Mouse (Mus musculus) cerebellum, adult 2 months (tissue): Measurements from ENCODE around the gene Tnfrsf14. TPM values are rescaled to one million over a fixed set of nuclear protein-coding genes. Genes with fewer than 3 reads are reported as not detected.

Experiments
- DNase-seq, 2 experiments: peaks; one replicate each; pipeline ENCODE4 v3.0.0; 2021
- H3K27ac ChIP-seq: fragments of 200-500 bp; 2 replicates; pipeline ENCODE4 v1.5.1; 2012; ENCODE audit warnings: low read length, control low read depth, inconsistent platforms; ENCODE audit not compliant: insufficient read depth
- H3K27me3 ChIP-seq: fragments of 200-500 bp; 2 replicates; pipeline ENCODE4 v1.6.1; 2012; ENCODE audit warnings: inconsistent platforms, mild to moderate bottlenecking, low read length, moderate library complexity; ENCODE audit not compliant: control insufficient read depth, insufficient read depth
- H3K4me1 ChIP-seq: fragments of 200-500 bp; 2 replicates; pipeline ENCODE4 v1.6.1; 2011; ENCODE audit warnings: low read length; ENCODE audit not compliant: control insufficient read depth, insufficient read depth
- H3K4me3 ChIP-seq: fragments of 200-500 bp; replicated peaks from 2 replicates; pipeline ENCODE3; 2011; ENCODE audit warnings: mild to moderate bottlenecking, low read depth, low read length, control low read depth; ENCODE audit not compliant: insufficient read depth
- CTCF ChIP-seq: fragments of 200-500 bp; IDR thresholded peaks from 2 replicates; pipeline ENCODE4 v1.5.1; 2011; ENCODE audit warnings: low read depth, mild to moderate bottlenecking, control low read depth, low read length, moderate library complexity, borderline replicate concordance; ENCODE audit not compliant: insufficient read depth
- POLR2A ChIP-seq: fragments of 200-500 bp; IDR thresholded peaks from 2 replicates; pipeline ENCODE4 v1.6.1; 2011; ENCODE audit warnings: low read length, control low read depth, borderline replicate concordance; ENCODE audit not compliant: insufficient read depth
- WGBS: fragments of 180-500 bp; shearing (Covaris S2); methylation state at CpG from one replicate; pipeline ENCODE4 v1.1.7; 2018; 5-methylcytosine and 5-hydroxymethylcytosine counted together
- polyA plus RNA-seq: library from polyadenylated mRNA; depleted of rRNA; stranded (reverse); fragments of >200 nt; gene quantifications from 2 replicates; pipeline ENCODE4 v1.2.3, GENCODE M21; 2012

The Tnfrsf14 gene
- polyA plus RNA-seq, 1 experiment: 0.80 TPM

GRCm38 (mm10) chr4:154957289-154957993, 29.1 kb upstream of the Tnfrsf14 start:
- 65% methylated on average over 13 of the region's 13 CpGs for WGBS
- no peak for TF ChIP-seq POLR2A
- TF ChIP-seq CTCF: no peak
- Histone ChIP-seq H3K4me3 (no peak overlapping the region), H3K27ac (no peak overlapping the region), H3K4me1 (peaks cover 31% of the 10 kb centered on the region), H3K27me3 (no peaks in the 10 kb centered on the region)
- DNase-seq: no peak

DNA sequence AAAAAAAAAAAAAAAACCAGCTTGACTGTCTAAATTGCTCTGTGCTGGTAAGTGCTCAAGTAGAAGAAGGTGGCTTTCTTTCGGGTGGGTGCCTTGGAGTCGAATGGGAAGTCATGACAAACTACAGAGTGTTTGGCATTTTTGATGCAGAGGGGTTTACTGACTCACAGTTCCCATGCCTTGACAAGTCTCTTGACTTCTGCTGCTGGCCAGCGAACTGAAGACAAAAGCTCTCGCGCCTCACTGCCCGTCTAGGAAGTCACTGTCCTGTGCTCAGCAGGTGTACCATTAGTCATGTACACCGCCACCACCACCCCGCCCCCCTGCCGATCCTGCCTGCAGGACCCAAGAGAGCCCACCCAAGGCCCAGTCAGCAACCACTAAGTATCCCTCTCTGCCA, 28.2 kb upstream of the Tnfrsf14 start:
- 66% methylated on average over 9 of the region's 9 CpGs for WGBS
- no peak overlapping the region for H3K27ac ChIP-seq

GRCm38 (mm10) chr4:154952461-154953241, 24.3 kb upstream of the Tnfrsf14 start:
- H3K27ac ChIP-seq: no peak overlapping the region
- TF ChIP-seq POLR2A (no peak), CTCF (no peak)
- DNase-seq: peak; percentile 11 to 13
- H3K27me3 ChIP-seq: no peaks in the 10 kb centered on the region; the same call in 1 of the 2 replicates
- H3K4me1 ChIP-seq: peaks cover 19% of the 10 kb centered on the region
- 1% methylated on average over 26 of the region's 26 CpGs for WGBS
- H3K4me3 ChIP-seq: no peak overlapping the region

More for the DNA sequence above, 28.2 kb upstream of the Tnfrsf14 start:
- TF ChIP-seq CTCF (no peak), POLR2A (no peak)
- H3K4me3 ChIP-seq: no peak overlapping the region
- H3K27me3 ChIP-seq: no peaks in the 10 kb centered on the region
- H3K4me1 ChIP-seq: peaks cover 30% of the 10 kb centered on the region
- DNase-seq: no peak

DNA sequence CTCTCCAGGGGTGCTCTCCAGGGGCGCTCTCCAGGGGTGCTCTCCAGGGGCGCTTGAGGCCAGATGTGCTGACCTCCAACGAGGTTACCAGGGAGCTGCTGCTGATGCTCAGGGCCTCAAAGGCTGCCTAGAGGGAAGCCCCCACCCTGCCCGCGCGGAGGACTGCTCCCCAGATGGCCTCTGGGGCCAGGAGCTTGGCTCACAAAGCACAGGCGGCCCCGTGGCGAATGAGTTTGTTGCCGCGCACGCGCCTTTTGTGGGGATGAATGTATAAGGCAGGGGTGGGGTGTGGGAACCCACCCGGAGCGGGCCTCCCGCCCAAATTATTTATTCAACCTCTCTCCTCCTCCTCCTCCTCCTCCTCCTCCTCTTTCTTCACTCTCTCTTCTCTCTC, 21.2 kb upstream of the Tnfrsf14 start:
- H3K4me3 ChIP-seq: no peak overlapping the region
- peaks cover 14% of the 10 kb centered on the region for H3K4me1 ChIP-seq
- H3K27me3 ChIP-seq: no peaks in the 10 kb centered on the region; the same call in 1 of the 2 replicates
- WGBS: 9% methylated on average over 16 of the region's 16 CpGs
- no peak overlapping the region for H3K27ac ChIP-seq
- DNase-seq: no peak
- TF ChIP-seq CTCF (no peak), POLR2A (no peak)

DNA sequence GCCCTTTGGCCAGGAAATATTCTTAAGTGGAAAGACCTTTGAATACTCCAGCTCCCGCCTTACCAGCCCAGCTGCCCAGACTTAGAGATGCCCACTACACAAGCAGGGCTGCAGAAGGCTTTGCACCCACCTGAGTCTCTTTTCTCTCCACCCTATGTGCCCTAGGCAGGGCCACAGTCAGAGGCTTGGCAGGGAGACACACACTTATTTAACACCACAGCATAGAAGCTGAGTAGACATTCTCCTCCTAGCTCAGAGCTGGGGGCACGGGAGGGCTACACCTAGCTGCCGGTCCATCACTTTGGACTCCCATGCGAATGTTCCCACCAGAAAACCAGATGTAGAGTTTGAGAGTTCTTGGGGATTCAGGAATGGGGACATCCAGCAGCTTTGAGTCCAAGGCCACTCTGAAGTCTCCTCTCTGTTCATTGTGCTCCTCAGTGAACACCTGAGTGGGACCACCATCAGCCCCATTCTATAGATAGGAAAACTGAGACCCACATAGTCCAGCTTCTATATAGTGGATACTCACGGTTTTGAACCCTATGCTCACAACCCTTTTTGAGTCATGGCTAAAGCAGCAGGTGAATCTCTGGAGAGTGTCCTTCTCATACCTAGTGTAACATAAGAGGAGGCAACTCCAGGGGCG, 20.7 kb upstream of the Tnfrsf14 start:
- no peak overlapping the region for H3K4me3 ChIP-seq
- TF ChIP-seq CTCF: no peak
- TF ChIP-seq POLR2A: no peak
- no peak for DNase-seq
- H3K27me3 ChIP-seq: no peaks in the 10 kb centered on the region; the same call in 1 of the 2 replicates
- peaks cover 14% of the 10 kb centered on the region for H3K4me1 ChIP-seq
- 41% methylated on average over 6 of the region's 6 CpGs for WGBS
- H3K27ac ChIP-seq: no peak overlapping the region

GRCm38 (mm10) chr4:154948066-154948939, 19.9 kb upstream of the Tnfrsf14 start:
- Histone ChIP-seq H3K4me1 (peaks cover 11% of the 10 kb centered on the region), H3K4me3 (no peak overlapping the region), H3K27ac (no peak overlapping the region), H3K27me3 (no peaks in the 10 kb centered on the region; the same call in 1 of the 2 replicates)
- DNase-seq: no peak
- TF ChIP-seq POLR2A (no peak), CTCF (no peak)
- 24% methylated on average over 14 of the region's 14 CpGs for WGBS

DNA sequence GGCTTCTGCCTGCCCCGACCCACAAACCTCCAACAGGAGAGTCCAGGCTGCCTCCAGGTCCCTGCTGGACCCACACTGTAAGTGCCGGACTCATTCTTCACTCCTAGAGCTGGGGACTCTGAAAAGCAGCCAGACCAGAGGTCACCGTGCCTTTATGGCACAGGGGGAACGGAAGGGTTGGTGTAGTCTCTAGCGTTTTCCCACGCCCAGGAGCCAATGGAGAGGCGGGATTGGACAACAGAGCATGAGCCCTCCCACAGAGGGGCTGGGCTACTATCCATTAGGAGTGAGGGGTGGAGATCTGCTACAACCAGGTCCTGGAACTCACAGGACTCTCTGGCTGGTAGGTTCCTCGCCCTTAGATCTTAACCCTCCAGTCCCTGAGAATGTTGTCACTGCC, 18.0 kb upstream of the Tnfrsf14 start:
- Histone ChIP-seq H3K4me1 (peaks cover 6% of the 10 kb centered on the region; the same call in 1 of the 2 replicates), H3K4me3 (peak overlapping the region; percentile 44), H3K27ac (no peak overlapping the region), H3K27me3 (no peaks in the 10 kb centered on the region; the same call in 1 of the 2 replicates)
- peak; percentile 65 to 75 for DNase-seq
- WGBS: 20% methylated on average over 8 of the region's 8 CpGs
- TF ChIP-seq CTCF (no peak), POLR2A (peak; percentile 39; the same call in 1 of the 2 replicates)
